Mouse (Mus musculus) MEL (cell line): ENCODE data around the gene Npas3. TPM values are rescaled to one million over a fixed set of nuclear protein-coding genes. Genes with fewer than 3 reads are reported as not detected.

Experiments
- DNase-seq: peaks from one replicate; pipeline ENCODE4 v3.0.0; 2011; ENCODE audit warnings: low read depth, low spot score
- H3K27ac ChIP-seq: 2 replicates; pipeline ENCODE4 v1.5.1; 2012; ENCODE audit warnings: low read depth, mild to moderate bottlenecking, control low read depth, low read length, moderate library complexity; ENCODE audit not compliant: control insufficient read depth
- H3K27me3 ChIP-seq, 2 experiments: fragments of 150-350 bp in 1 of 2; sonication (generic) in 1 of 2; 2 replicates each; pipeline ENCODE4 v1.6.1; 2012; ENCODE audit warnings: low read length in 2 of 2, mild to moderate bottlenecking in 2 of 2, improper control_type of control experiment in 1 of 2, moderate library complexity in 1 of 2; ENCODE audit not compliant: insufficient read depth in 2 of 2, control insufficient read depth in 1 of 2
- H3K36me3 ChIP-seq, 2 experiments: 2 replicates each; pipeline ENCODE4 v1.6.1; 2012 to 2014; ENCODE audit warnings: low read length in 2 of 2, improper control_type of control experiment in 1 of 2, inconsistent platforms in 1 of 2, mild to moderate bottlenecking in 1 of 2; ENCODE audit not compliant: insufficient read depth in 2 of 2, control insufficient read depth in 1 of 2
- H3K4me1 ChIP-seq, 2 experiments: fragments of 150-350 bp in 1 of 2; sonication (generic) in 1 of 2; 2 replicates each; pipeline ENCODE4 v1.6.1; 2012; ENCODE audit warnings: low read length in 2 of 2, improper control_type of control experiment in 1 of 2, mild to moderate bottlenecking in 1 of 2; ENCODE audit not compliant: insufficient read depth in 2 of 2, control insufficient read depth in 1 of 2
- H3K4me3 ChIP-seq, 2 experiments: fragments of 150-350 bp in 1 of 2; sonication (generic) in 1 of 2; 2 replicates each; pipeline ENCODE4 v1.5.1; 2012; ENCODE audit warnings: low read depth in 2 of 2, low read length in 2 of 2, mild to moderate bottlenecking in 2 of 2, moderate library complexity in 2 of 2, control low read depth in 1 of 2, improper control_type of control experiment in 1 of 2; ENCODE audit not compliant: control insufficient read depth in 1 of 2, insufficient read depth in 1 of 2
- H3K79me2 ChIP-seq: 2 replicates; pipeline ENCODE4 v1.6.1; 2012; ENCODE audit warnings: mild to moderate bottlenecking, low read length, moderate library complexity; ENCODE audit not compliant: control insufficient read depth, poor library complexity, insufficient read depth
- H3K9ac ChIP-seq: 2 replicates; pipeline ENCODE4 v1.6.1; 2012; ENCODE audit warnings: low read depth, mild to moderate bottlenecking, control low read depth, low read length, moderate library complexity; ENCODE audit not compliant: control insufficient read depth, poor library complexity, severe bottlenecking
- H3K9me3 ChIP-seq: fragments of 150-350 bp; sonication (generic); replicated peaks from 2 replicates; pipeline ENCODE4 v1.6.1; 2012; ENCODE audit warnings: mild to moderate bottlenecking, low read length, improper control_type of control experiment, moderate library complexity; ENCODE audit not compliant: insufficient read depth
- CHD1 ChIP-seq: IDR thresholded peaks from 2 replicates; pipeline ENCODE4 v1.6.1; 2012; ENCODE audit warnings: low read depth, mild to moderate bottlenecking, inconsistent platforms, low read length, improper control_type of control experiment
- CHD2 ChIP-seq: IDR thresholded peaks from 2 replicates; pipeline ENCODE4 v1.6.1; 2011; ENCODE audit warnings: low read length, improper control_type of control experiment
- CTCF ChIP-seq, 3 experiments: IDR thresholded peaks in 2 of 3; conservative IDR thresholded peaks in 1 of 3; 2 replicates each; pipeline ENCODE4 v1.5.1; 2011 to 2012; ENCODE audit warnings: low read length in 3 of 3, low read depth in 2 of 3, mild to moderate bottlenecking in 2 of 3, improper control_type of control experiment in 1 of 3, inconsistent platforms in 1 of 3, mixed read lengths in 1 of 3, moderate library complexity in 1 of 3; ENCODE audit not compliant: control insufficient read depth in 1 of 3, insufficient read depth in 1 of 3, poor library complexity in 1 of 3, severe bottlenecking in 1 of 3
- E2F4 ChIP-seq: IDR thresholded peaks from 2 replicates; pipeline ENCODE4 v1.6.1; 2011; ENCODE audit warnings: low read depth, low read length, improper control_type of control experiment, borderline replicate concordance
- ETS1 ChIP-seq: IDR thresholded peaks from 2 replicates; pipeline ENCODE4 v1.6.1; 2012; ENCODE audit warnings: low read depth, mild to moderate bottlenecking, inconsistent platforms, low read length, improper control_type of control experiment, moderate library complexity
- HCFC1 ChIP-seq: IDR thresholded peaks from 2 replicates; pipeline ENCODE4 v1.6.1; 2012; ENCODE audit warnings: low read depth, mild to moderate bottlenecking, inconsistent platforms, low read length, improper control_type of control experiment, moderate library complexity
- JUND ChIP-seq: IDR thresholded peaks from 2 replicates; pipeline ENCODE4 v1.6.1; 2011; ENCODE audit warnings: low read depth, mild to moderate bottlenecking, improper control_type of control experiment, low read length
- KAT2A ChIP-seq: conservative IDR thresholded peaks from 2 replicates; pipeline ENCODE4 v1.6.1; 2012; ENCODE audit warnings: low read depth, low read length, improper control_type of control experiment, inconsistent platforms
- MAFK ChIP-seq: IDR thresholded peaks from 2 replicates; pipeline ENCODE4 v1.6.1; 2011; ENCODE audit warnings: low read depth, mild to moderate bottlenecking, low read length, improper control_type of control experiment, borderline replicate concordance
- MXI1 ChIP-seq: IDR thresholded peaks from 2 replicates; pipeline ENCODE4 v1.6.1; 2011; ENCODE audit warnings: mild to moderate bottlenecking, low read depth, low read length, improper control_type of control experiment
- MYB ChIP-seq: IDR thresholded peaks from 2 replicates; pipeline ENCODE4 v1.6.1; 2011; ENCODE audit warnings: mild to moderate bottlenecking, low read depth, low read length, improper control_type of control experiment
- POLR2AphosphoS2 ChIP-seq: IDR thresholded peaks from 2 replicates; pipeline ENCODE4 v1.6.1; 2011; ENCODE audit warnings: low read length, improper control_type of control experiment
- POLR2AphosphoS5 ChIP-seq: IDR thresholded peaks from 2 replicates; pipeline ENCODE4 v1.6.1; 2012; ENCODE audit warnings: low read depth, borderline replicate concordance, mild to moderate bottlenecking, inconsistent platforms, low read length, moderate library complexity, mixed read lengths
- RAD21 ChIP-seq: IDR thresholded peaks from 2 replicates; pipeline ENCODE4 v1.6.1; 2011; ENCODE audit warnings: mild to moderate bottlenecking, low read depth, low read length, improper control_type of control experiment
- RCOR1 ChIP-seq: IDR thresholded peaks from 2 replicates; pipeline ENCODE4 v1.6.1; 2012; ENCODE audit warnings: low read depth, mild to moderate bottlenecking, inconsistent platforms, low read length, improper control_type of control experiment
- SIN3A ChIP-seq: IDR thresholded peaks from 2 replicates; pipeline ENCODE4 v1.6.1; 2012; ENCODE audit warnings: low read length, improper control_type of control experiment, inconsistent platforms
- SMC3 ChIP-seq: IDR thresholded peaks from 2 replicates; pipeline ENCODE4 v1.6.1; 2011; ENCODE audit warnings: low read depth, low read length, improper control_type of control experiment
- TBP ChIP-seq: IDR thresholded peaks from 2 replicates; pipeline ENCODE4 v1.8.0; 2011; ENCODE audit warnings: low read depth, low read length, improper control_type of control experiment
- TCF12 ChIP-seq: IDR thresholded peaks from 2 replicates; pipeline ENCODE4 v1.6.1; 2014; ENCODE audit warnings: low read depth, mild to moderate bottlenecking, inconsistent platforms, low read length, improper control_type of control experiment, moderate library complexity
- UBTF ChIP-seq: IDR thresholded peaks from 2 replicates; pipeline ENCODE4 v1.6.1; 2012; ENCODE audit warnings: low read depth, mild to moderate bottlenecking, inconsistent platforms, low read length, improper control_type of control experiment, moderate library complexity, borderline replicate concordance; ENCODE audit not compliant: insufficient read depth
- USF1 ChIP-seq: IDR thresholded peaks from 2 replicates; pipeline ENCODE4 v1.6.1; 2014; ENCODE audit warnings: low read depth, mild to moderate bottlenecking, inconsistent platforms, low read length, improper control_type of control experiment, moderate library complexity
- USF2 ChIP-seq, 2 experiments: IDR thresholded peaks; 2 replicates each; pipeline ENCODE4 v1.6.1; 2011 to 2012; ENCODE audit warnings: improper control_type of control experiment in 2 of 2, low read length in 2 of 2, borderline replicate concordance in 1 of 2, inconsistent platforms in 1 of 2, low read depth in 1 of 2, mild to moderate bottlenecking in 1 of 2; ENCODE audit not compliant: insufficient read depth in 1 of 2
- ZKSCAN1 ChIP-seq: IDR thresholded peaks from 2 replicates; pipeline ENCODE4 v1.6.1; 2012; ENCODE audit warnings: low read depth, mild to moderate bottlenecking, inconsistent platforms, low read length, improper control_type of control experiment, moderate library complexity
- ZMIZ1 ChIP-seq: IDR thresholded peaks from 2 replicates; pipeline ENCODE4 v1.6.1; 2012; ENCODE audit warnings: low read depth, mild to moderate bottlenecking, inconsistent platforms, low read length, improper control_type of control experiment, moderate library complexity
- polyA plus RNA-seq, 2 experiments: library from polyadenylated mRNA; stranded (reverse) in 1 of 2; unstranded in 1 of 2; fragments of >175 nt in 1 of 2; fragments of >200 nt in 1 of 2; gene quantifications; 2 replicates each; pipeline versions ENCODE4 v1.2.1 to v1.2.4; 2012; ENCODE audit warnings: low replicate concordance in 2 of 2, low read depth in 1 of 2; ENCODE audit not compliant: insufficient read length in 2 of 2, insufficient read depth in 1 of 2, missing spikeins in 1 of 2
- total RNA-seq: library from RNA; depleted of rRNA; stranded (reverse); fragments of 300-350 nt; gene quantifications from 2 replicates; pipeline ENCODE4 v1.2.3, GENCODE M21; 2012

Npas3 gene
- total and polyA plus RNA-seq, 3 experiments, result not detected

- no peak for DNase-seq
- no peak overlapping the region for H3K4me3 ChIP-seq
- H3K27ac ChIP-seq, result no peak overlapping the region
- no peaks in the 10 kb centered on the region for H3K27me3 ChIP-seq
- H3K79me2 ChIP-seq, result no peaks in the 10 kb centered on the region
- H3K9me3 ChIP-seq, result no peaks in the 10 kb centered on the region
- no peak overlapping the region for H3K9ac ChIP-seq
- no peaks in the 10 kb centered on the region for H3K36me3 ChIP-seq
- TF ChIP-seq CHD1, result no peak
- TF ChIP-seq RAD21, result no peak
- no peak for TF ChIP-seq USF2 (IDR thresholded peaks at IDR 0.05; ENCODE audit: borderline replicate concordance in 1 of 2, insufficient read depth in 1 of 2, low read depth in 1 of 2, low read length in 2 of 2)
- no peak for TF ChIP-seq MAFK
- no peak for TF ChIP-seq MXI1
- TF ChIP-seq, all 39 proteins: peak for 0
- no peaks in the 10 kb centered on the region for H3K4me1 ChIP-seq
These were observed 561.6 kb downstream of the Npas3 start for GRCm38 (mm10) chr12:53810081-53810480.

- no peaks in the 10 kb centered on the region for H3K79me2 ChIP-seq
- H3K36me3 ChIP-seq, result no peaks in the 10 kb centered on the region
- no peak for DNase-seq
- TF ChIP-seq HCFC1, result no peak
- no peak for TF ChIP-seq CHD2
- no peak for TF ChIP-seq USF1
- no peak for TF ChIP-seq UBTF
- no peak for TF ChIP-seq SMC3
- TF ChIP-seq SIN3A, result no peak
- no peak for TF ChIP-seq ETS1
- no peak for TF ChIP-seq TBP
- TF ChIP-seq E2F4, result no peak
- no peak for TF ChIP-seq POLR2AphosphoS2
- no peak for TF ChIP-seq MYB
- TF ChIP-seq KAT2A, result no peak
- TF ChIP-seq CTCF (IDR thresholded peaks at IDR 0.05 in 2 of 3, conservative IDR thresholded peaks at IDR 0.05 in 1 of 3; ENCODE audit: control insufficient read depth in 1 of 3, insufficient read depth in 1 of 3, low read depth in 2 of 3, low read length in 3 of 3, poor library complexity in 1 of 3, severe bottlenecking in 1 of 3), result no peak
- no peak for TF ChIP-seq RCOR1
- TF ChIP-seq POLR2AphosphoS5, result no peak
- TF ChIP-seq ZMIZ1, result no peak
- TF ChIP-seq TCF12, result no peak
- TF ChIP-seq ZKSCAN1, result no peak
- no peak for TF ChIP-seq CHD1
- no peak for TF ChIP-seq JUND
- no peak overlapping the region for H3K27ac ChIP-seq
- H3K9ac ChIP-seq, result no peak overlapping the region
- H3K4me1 ChIP-seq, result no peaks in the 10 kb centered on the region
- H3K27me3 ChIP-seq, result no peaks in the 10 kb centered on the region
- no peak overlapping the region for H3K4me3 ChIP-seq
- H3K9me3 ChIP-seq, result no peaks in the 10 kb centered on the region
These were observed 565.8 kb downstream of the Npas3 start for GRCm38 (mm10) chr12:53814291-53814690.
